Mouse (Mus musculus) left cerebral cortex, adult 6 months (tissue): ENCODE measurements around the gene BC005561. TPM values are rescaled to one million over a fixed set of nuclear protein-coding genes. Genes with fewer than 3 reads are reported as not detected.

Experiments used
- long read RNA-seq, 2 experiments: library from polyadenylated mRNA; unstranded; transcript quantifications; one replicate each; pipeline ENCODE4 v2.0.0; 2019 to 2020
- polyA plus RNA-seq: library from polyadenylated mRNA; unstranded; fragments of <200 nt; fragmentation: Nextera tagmentation; gene quantifications from 2 replicates; pipeline ENCODE4 v1.2.3, GENCODE M21; 2021

BC005561 gene
- 0.87 and 2.7 TPM in 2 replicates for polyA plus RNA-seq
- long read RNA-seq, experiment 1, full-length matches to known transcripts, result 1 of 3 reads
- long read RNA-seq, experiment 1, partial matches to known transcripts, result 0 of 3 reads
- long read RNA-seq, experiment 1, other reads (novel, unspliced or antisense), result 2 of 3 reads
- long read RNA-seq, experiment 2, full-length matches to known transcripts, result 1 of 4 reads
- long read RNA-seq, experiment 2, partial matches to known transcripts, result 0 of 4 reads
- long read RNA-seq, experiment 2, other reads (novel, unspliced or antisense), result 3 of 4 reads

GRCm38 (mm10) chr5:104508195-104508891, at the start of gene BC005561:
Gene BC005561 (plus strand): TSS chr5:104508352.

GRCm38 (mm10) chr5:104458832-104459705, 49.1 kb upstream of the BC005561 start, which contains the start of gene Pkd2:
Gene Pkd2 (plus strand): TSS chr5:104459450.

Other genes starting within 250 kb of the BC005561 start
- 0.10 TPM in 2 replicates for gene Ibsp, start 209.2 kb upstream of the BC005561 start, polyA plus RNA-seq
- gene Mepe, start 183.0 kb upstream of the BC005561 start, polyA plus RNA-seq, result not detected in 2 replicates
- 15.4 and 18.4 TPM in 2 replicates for gene Spp1, start 73.2 kb upstream of the BC005561 start, polyA plus RNA-seq
- gene Pkd2, start 48.9 kb upstream of the BC005561 start, polyA plus RNA-seq, result 2.2 and 5.0 TPM in 2 replicates